Mouse (Mus musculus) intestine, embryonic 16.5 days (tissue): ENCODE data around the gene Csrnp2. TPM values are rescaled to one million over a fixed set of nuclear protein-coding genes. Genes with fewer than 3 reads are reported as not detected.
A peak's percentile ranks its signal among the peaks of the same experiment; 100 is the strongest.
"Not testable (repeated sequence)": the region's sequence is repeated elsewhere in the genome, so short reads cannot be mapped to it uniquely, and the experiment has no call there.

Experiments used
- ATAC-seq: fragments of 200-750 bp; cut with Nextera tagmentation; 2 replicates; pipeline ENCODE4 v1.8.0; 2017; ENCODE audit warnings: moderate TSS enrichment, moderate library complexity
- H3K27ac ChIP-seq: fragments of 300-500 bp; sonication (generic); 2 replicates; pipeline ENCODE4 v1.5.1; 2014; ENCODE audit warnings: mild to moderate bottlenecking, low read length
- H3K27me3 ChIP-seq: fragments of 300-500 bp; sonication (generic); replicated peaks from 2 replicates; pipeline ENCODE4 v1.6.1; 2014; ENCODE audit warnings: low read length, control low read depth, mixed read lengths; ENCODE audit not compliant: control insufficient read depth, insufficient read depth
- H3K36me3 ChIP-seq: fragments of 300-500 bp; sonication (generic); 2 replicates; pipeline ENCODE4 v1.6.1; 2014; ENCODE audit warnings: low read length, control low read depth; ENCODE audit not compliant: control insufficient read depth, insufficient read depth
- H3K4me1 ChIP-seq: fragments of 300-500 bp; sonication (generic); 2 replicates; pipeline ENCODE4 v1.6.1; 2014; ENCODE audit warnings: low read length, control low read depth, mixed read lengths; ENCODE audit not compliant: control insufficient read depth, insufficient read depth
- H3K4me2 ChIP-seq: fragments of 300-500 bp; sonication (generic); 2 replicates; pipeline ENCODE4 v1.6.1; 2014; ENCODE audit warnings: low read depth, low read length, control low read depth
- H3K4me3 ChIP-seq: fragments of 300-500 bp; sonication (generic); 2 replicates; pipeline ENCODE4 v1.5.1; 2014; ENCODE audit warnings: mild to moderate bottlenecking, low read length
- H3K9ac ChIP-seq: fragments of 300-500 bp; sonication (generic); 2 replicates; pipeline ENCODE4 v1.6.1; 2014; ENCODE audit warnings: low read depth, low read length
- H3K9me3 ChIP-seq: fragments of 300-500 bp; sonication (generic); 2 replicates; pipeline ENCODE4 v1.6.1; 2016; ENCODE audit warnings: low read length, control low read depth; ENCODE audit not compliant: control insufficient read depth
- WGBS: fragments of 180-500 bp; shearing (Covaris S2); extraction: QIAGEN DNeasy Blood & Tissue Kit; methylation state at CpG from one replicate; pipeline ENCODE4 v1.1.7; 2014; 5-methylcytosine and 5-hydroxymethylcytosine counted together
- polyA plus RNA-seq: library from polyadenylated mRNA; unstranded; fragments of >200 nt; fragmentation: Nextera tagmentation; extraction: Ambion mirVana; gene quantifications from 2 replicates; pipeline ENCODE4 v1.2.1, GENCODE M21; 2015

Csrnp2 gene
- 5.8 and 5.9 TPM in 2 replicates for polyA plus RNA-seq

DNA sequence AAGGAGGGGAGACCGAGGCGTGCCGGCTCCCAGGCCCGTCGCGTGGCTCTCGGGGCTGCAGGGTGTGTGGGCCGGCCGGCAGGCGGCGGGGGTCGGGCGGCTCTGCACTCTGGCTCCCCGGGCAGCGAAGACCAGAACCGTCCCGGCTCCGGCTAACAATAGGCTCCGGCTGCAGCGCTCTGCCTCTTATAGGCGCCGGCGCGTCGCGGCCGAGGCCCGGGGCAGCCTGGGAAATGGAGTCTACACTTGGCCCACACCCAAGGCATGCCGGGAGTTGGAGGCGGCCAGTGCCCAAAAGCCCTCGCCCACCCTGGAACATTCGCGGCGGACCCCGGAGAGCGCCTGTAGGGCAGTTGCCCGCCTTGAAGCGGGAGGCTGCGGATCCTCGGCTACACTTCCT is at the start of gene Csrnp2:
Csrnp2 (minus strand) TSS at position 387 of the 400 bp plus-strand sequence.
- peak within 1 kb of the TSS; percentile 94 for H3K9ac ChIP-seq
- peak; percentile 96 for ATAC-seq
- no peaks in the 10 kb centered on the region for H3K36me3 ChIP-seq
- peaks cover 21% of the 10 kb centered on the region for H3K4me1 ChIP-seq
- peak within 1 kb of the TSS; percentile 63 for H3K4me3 ChIP-seq
- peak within 1 kb of the TSS; percentile 87 for H3K27ac ChIP-seq
- peak within 1 kb of the TSS; percentile 89 for H3K4me2 ChIP-seq
- H3K9me3 ChIP-seq, result no peaks in the 10 kb centered on the region
- H3K27me3 ChIP-seq, result no peaks in the 10 kb centered on the region
- WGBS, result 0% methylated on average over 34 of the region's 40 CpGs

DNA sequence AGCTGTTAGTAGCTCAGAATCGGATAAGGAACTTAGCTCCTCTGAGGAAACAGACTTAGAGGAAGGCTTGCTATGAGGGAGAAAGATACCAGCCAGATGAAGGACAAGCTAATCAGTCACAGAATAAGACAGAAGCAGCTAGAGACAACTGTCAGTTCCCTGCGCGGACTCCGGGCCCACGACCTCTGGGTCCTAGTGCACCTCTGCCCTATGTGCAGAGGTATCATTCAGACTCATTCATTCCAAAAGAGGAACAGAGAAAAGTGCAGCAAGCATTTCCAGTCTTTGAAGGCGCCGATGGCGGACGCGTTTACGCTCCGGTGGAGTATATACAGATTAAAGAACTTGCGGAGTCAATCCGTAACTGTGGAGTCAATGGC is 48.4 kb upstream of the Csrnp2 start:
- not testable (repeated sequence) for H3K9me3 ChIP-seq, H3K9ac ChIP-seq, H3K36me3 ChIP-seq, H3K27ac ChIP-seq, H3K4me3 ChIP-seq, H3K4me2 ChIP-seq, H3K4me1 ChIP-seq, ATAC-seq, H3K27me3 ChIP-seq
- 98% methylated on average over 14 of the region's 14 CpGs for WGBS

GRCm38 (mm10) chr15:100542876-100543650 is 47.8 kb upstream of the Csrnp2 start:
- 97% methylated on average over 26 of the region's 28 CpGs for WGBS
- not testable (repeated sequence) for H3K36me3 ChIP-seq

DNA sequence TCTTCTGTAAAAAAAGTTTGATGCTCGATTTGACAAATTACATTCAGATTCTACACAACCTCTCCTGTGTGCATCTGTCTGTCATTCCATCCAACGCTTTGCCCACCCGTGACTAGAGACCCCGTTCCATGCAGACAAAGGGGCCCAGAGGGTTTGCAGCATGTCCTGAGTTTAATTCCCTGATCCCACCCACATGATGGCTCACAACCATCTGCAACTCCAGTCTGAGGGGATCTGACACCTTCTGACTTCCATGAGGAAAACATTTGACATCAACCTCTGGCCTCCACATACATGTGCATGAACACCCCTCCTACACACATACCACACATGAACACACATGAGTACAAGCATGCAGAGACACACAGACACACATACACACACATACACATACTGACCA is 46.1 kb upstream of the Csrnp2 start:
- H3K9me3 ChIP-seq, result no peaks in the 10 kb centered on the region
- ATAC-seq, result no peak
- 93% methylated on average over 4 of the region's 4 CpGs for WGBS

More at GRCm38 (mm10) chr15:100542876-100543650, 47.8 kb upstream of the Csrnp2 start:
- H3K4me1 ChIP-seq, H3K27me3 ChIP-seq, H3K27ac ChIP-seq, ATAC-seq, H3K9me3 ChIP-seq, H3K4me3 ChIP-seq, H3K4me2 ChIP-seq, H3K9ac ChIP-seq: not testable (repeated sequence)

GRCm38 (mm10) chr15:100541001-100541400 is 45.7 kb upstream of the Csrnp2 start:
- H3K36me3 ChIP-seq, ATAC-seq, H3K27ac ChIP-seq, H3K9me3 ChIP-seq, H3K9ac ChIP-seq, H3K27me3 ChIP-seq, H3K4me1 ChIP-seq, H3K4me3 ChIP-seq, H3K4me2 ChIP-seq: not testable (repeated sequence)
- WGBS, result 71% methylated on average over 1 of the region's 1 CpGs

More for the DNA sequence above, 46.1 kb upstream of the Csrnp2 start:
- no peak overlapping the region for H3K4me3 ChIP-seq
- H3K36me3 ChIP-seq, result no peaks in the 10 kb centered on the region
- no peak overlapping the region for H3K4me2 ChIP-seq
- H3K27ac ChIP-seq, result no peak overlapping the region
- no peaks in the 10 kb centered on the region for H3K4me1 ChIP-seq
- H3K27me3 ChIP-seq, result no peaks in the 10 kb centered on the region
- H3K9ac ChIP-seq, result no peak overlapping the region

DNA sequence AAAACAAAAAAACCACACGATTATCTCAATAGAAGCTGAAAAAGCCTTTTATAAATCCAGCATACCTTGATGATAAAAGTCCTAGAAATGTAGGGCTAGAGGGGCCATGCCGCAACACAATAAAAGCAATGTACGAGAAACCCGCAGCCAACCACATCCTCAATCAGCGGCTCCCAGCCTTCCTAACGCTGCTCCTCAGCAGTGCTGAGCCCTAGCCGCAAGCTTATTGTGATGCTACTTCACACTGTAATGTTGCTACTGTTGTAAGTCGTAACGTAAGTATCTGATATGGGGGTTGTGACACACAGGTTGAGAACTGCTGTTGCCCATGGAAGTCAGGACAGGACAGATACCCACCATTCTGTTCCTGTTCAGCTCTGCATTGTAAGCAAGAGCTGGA is 44.1 kb upstream of the Csrnp2 start:
- H3K27ac ChIP-seq, result no peak overlapping the region
- H3K36me3 ChIP-seq, result no peaks in the 10 kb centered on the region
- no peak for ATAC-seq
- H3K4me1 ChIP-seq, result no peaks in the 10 kb centered on the region
- H3K4me2 ChIP-seq, result no peak overlapping the region
- no peaks in the 10 kb centered on the region for H3K9me3 ChIP-seq
- no peaks in the 10 kb centered on the region for H3K27me3 ChIP-seq
- H3K9ac ChIP-seq, result no peak overlapping the region
- 93% methylated on average over 9 of the region's 9 CpGs for WGBS
- no peak overlapping the region for H3K4me3 ChIP-seq

- H3K4me1 ChIP-seq, result no peaks in the 10 kb centered on the region
Observed at GRCm38 (mm10) chr15:100537913-100538312, 42.6 kb upstream of the Csrnp2 start.

DNA sequence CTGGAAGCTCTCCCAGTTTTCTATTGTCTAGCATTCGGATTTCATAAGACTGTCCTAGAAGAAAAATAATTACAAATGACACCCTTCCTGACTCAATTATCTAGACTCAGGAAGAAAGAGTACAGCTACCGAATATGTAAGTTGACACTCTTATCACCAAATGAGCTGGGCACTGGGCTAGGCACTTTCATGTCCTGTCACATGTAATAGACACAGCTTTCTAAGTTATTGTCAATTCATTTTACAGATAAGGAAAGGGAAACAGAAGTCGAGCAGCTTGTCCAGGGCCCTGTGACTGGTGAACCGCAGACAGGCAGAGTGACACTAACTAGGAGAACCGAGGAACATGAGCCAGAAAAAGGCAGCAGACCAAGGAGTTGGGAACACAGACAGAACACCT is 32.6 kb upstream of the Csrnp2 start:
- Histone ChIP-seq H3K4me3 (no peak overlapping the region), H3K9me3 (no peaks in the 10 kb centered on the region), H3K4me1 (no peaks in the 10 kb centered on the region), H3K4me2 (no peak overlapping the region), H3K27me3 (no peaks in the 10 kb centered on the region), H3K9ac (no peak overlapping the region), H3K36me3 (no peaks in the 10 kb centered on the region), H3K27ac (no peak overlapping the region)
- WGBS, result 79% methylated on average over 5 of the region's 5 CpGs
- no peak for ATAC-seq

More at GRCm38 (mm10) chr15:100537913-100538312, 42.6 kb upstream of the Csrnp2 start:
- Histone ChIP-seq H3K4me3 (no peak overlapping the region), H3K9ac (no peak overlapping the region), H3K4me2 (no peak overlapping the region), H3K9me3 (no peaks in the 10 kb centered on the region), H3K27me3 (no peaks in the 10 kb centered on the region), H3K36me3 (no peaks in the 10 kb centered on the region), H3K27ac (no peak overlapping the region)
- no peak for ATAC-seq
- 85% methylated on average over 6 of the region's 6 CpGs for WGBS

- Histone ChIP-seq H3K4me2 (no peak overlapping the region), H3K36me3 (no peaks in the 10 kb centered on the region)
- no peak for ATAC-seq
Observed at GRCm38 (mm10) chr15:100525405-100525804, 30.1 kb upstream of the Csrnp2 start.

More at GRCm38 (mm10) chr15:100525405-100525804, 30.1 kb upstream of the Csrnp2 start:
- no peaks in the 10 kb centered on the region for H3K9me3 ChIP-seq
- no peak overlapping the region for H3K9ac ChIP-seq
- no peak overlapping the region for H3K4me3 ChIP-seq
- no peaks in the 10 kb centered on the region for H3K27me3 ChIP-seq
- no peaks in the 10 kb centered on the region for H3K4me1 ChIP-seq
- 96% methylated on average over 14 of the region's 14 CpGs for WGBS
- no peak overlapping the region for H3K27ac ChIP-seq
